Mouse (Mus musculus) G1E (cell line): Measurements from ENCODE around the gene St6galnac3. TPM values are rescaled to one million over a fixed set of nuclear protein-coding genes. Genes with fewer than 3 reads are reported as not detected.

ENCODE experiments used
- ATAC-seq: 2 replicates; pipeline ENCODE4 v1.8.0; 2016; ENCODE audit warnings: mild to moderate bottlenecking; ENCODE audit not compliant: insufficient number of reproducible peaks, poor library complexity, low FRiP score, severe bottlenecking; ENCODE audit errors: extremely low read depth
- DNase-seq: peaks from one replicate; pipeline ENCODE4 v3.0.0; 2012; ENCODE audit warnings: low spot score
- H3K27me3 ChIP-seq: 2 replicates; pipeline ENCODE4 v1.6.1; 2012; ENCODE audit warnings: mild to moderate bottlenecking, low read length, inconsistent platforms; ENCODE audit not compliant: insufficient read depth
- H3K36me3 ChIP-seq: replicated peaks from 2 replicates; pipeline ENCODE3; 2012; ENCODE audit warnings: mild to moderate bottlenecking, inconsistent platforms
- H3K4me1 ChIP-seq: 2 replicates; pipeline ENCODE4 v1.6.1; 2012; ENCODE audit warnings: low read depth, low read length, inconsistent platforms, mixed read lengths; ENCODE audit not compliant: insufficient read depth
- H3K4me3 ChIP-seq: 2 replicates; pipeline ENCODE4 v1.5.1; 2012; ENCODE audit warnings: low read depth, mild to moderate bottlenecking, inconsistent platforms, low read length, moderate library complexity, mixed read lengths
- H3K9me3 ChIP-seq: replicated peaks from 2 replicates; pipeline ENCODE4 v1.6.1; 2012; ENCODE audit warnings: inconsistent platforms
- CTCF ChIP-seq: IDR thresholded peaks from 2 replicates; pipeline ENCODE4 v1.5.1; 2012; ENCODE audit warnings: low read depth, low read length, inconsistent platforms, mixed read lengths
- GATA1 ChIP-seq: IDR thresholded peaks from 2 replicates; pipeline ENCODE4 v1.6.1; 2012; ENCODE audit warnings: borderline replicate concordance, low read length, inconsistent platforms, mixed read lengths
- GATA2 ChIP-seq: IDR thresholded peaks from 2 replicates; pipeline ENCODE4 v1.6.1; 2012; ENCODE audit warnings: low read depth, low read length, inconsistent platforms, borderline replicate concordance
- POLR2AphosphoS5 ChIP-seq: IDR thresholded peaks from 2 replicates; pipeline ENCODE4 v1.6.1; 2012; ENCODE audit warnings: low read depth, low read length, inconsistent platforms; ENCODE audit not compliant: insufficient replicate concordance
- TAL1 ChIP-seq: conservative IDR thresholded peaks from 2 replicates; pipeline ENCODE4 v1.6.1; 2012; ENCODE audit warnings: low read depth, low read length, inconsistent platforms, mixed read lengths
- polyA plus RNA-seq: library from polyadenylated mRNA; stranded (reverse); fragments of >175 nt; gene quantifications from 2 replicates; pipeline ENCODE4 v1.2.3, GENCODE M21; 2012
- total RNA-seq, 2 experiments: library from RNA; stranded (forward) in 1 of 2; stranded (reverse) in 1 of 2; fragments of 200-1000 nt in 1 of 2; fragments of >200 nt in 1 of 2; fragmentation: Nextera tagmentation in 1 of 2; gene quantifications; 2 replicates each; pipeline ENCODE4 v1.2.3; 2014 to 2017

Gene St6galnac3
- total and polyA plus RNA-seq, 3 experiments, result 1.3 to 62.8 (median 45.7) TPM

- no peak overlapping the region for H3K4me3 ChIP-seq
- DNase-seq (no peak), ATAC-seq (no peak)
- H3K36me3 ChIP-seq, result peaks cover 59% of the 10 kb centered on the region
- no peaks in the 10 kb centered on the region for H3K4me1 ChIP-seq
- H3K27me3 ChIP-seq, result no peaks in the 10 kb centered on the region
- no peaks in the 10 kb centered on the region for H3K9me3 ChIP-seq
- TF ChIP-seq CTCF, result no peak
- no peak for TF ChIP-seq TAL1
- TF ChIP-seq GATA1, result no peak
- no peak for TF ChIP-seq GATA2
- no peak for TF ChIP-seq POLR2AphosphoS5
Measured at GRCm38 (mm10) chr3:153642826-153643225, 82.1 kb downstream of the St6galnac3 start.

GRCm38 (mm10) chr3:153641805-153642204 lies 83.2 kb downstream of the St6galnac3 start:
- ATAC-seq (no peak), DNase-seq (no peak)
- TF ChIP-seq CTCF (no peak), GATA1 (no peak), GATA2 (no peak), TAL1 (no peak), POLR2AphosphoS5 (no peak)
- peaks cover 4% of the 10 kb centered on the region; the same call in 1 of the 2 replicates for H3K4me1 ChIP-seq
- H3K9me3 ChIP-seq, result no peaks in the 10 kb centered on the region
- no peaks in the 10 kb centered on the region for H3K27me3 ChIP-seq
- no peak overlapping the region for H3K4me3 ChIP-seq
- peaks cover 59% of the 10 kb centered on the region for H3K36me3 ChIP-seq

DNA sequence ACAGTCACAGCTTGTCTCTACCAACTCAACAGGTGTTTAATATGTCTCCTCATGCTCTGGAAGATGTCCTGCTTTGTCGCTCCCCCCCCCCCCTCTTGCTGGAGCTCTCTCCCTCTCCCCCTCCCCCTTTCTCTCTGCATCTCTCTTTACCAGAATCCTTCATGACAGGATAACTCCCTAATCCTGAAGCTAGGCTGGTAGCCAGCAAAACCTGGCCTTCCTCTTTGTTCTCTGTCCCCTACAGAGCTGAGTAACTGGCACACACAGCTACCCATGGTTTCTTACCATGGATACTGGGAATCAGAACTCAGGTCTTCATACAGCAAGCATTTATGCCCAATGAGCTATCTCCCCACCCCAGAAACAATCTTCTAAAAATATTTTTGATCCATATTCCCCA lies 87.6 kb downstream of the St6galnac3 start:
- no peak for TF ChIP-seq GATA1
- no peak for TF ChIP-seq TAL1
- TF ChIP-seq GATA2, result no peak
- no peak for TF ChIP-seq CTCF
- TF ChIP-seq POLR2AphosphoS5, result no peak
- Histone ChIP-seq H3K36me3 (peaks cover 56% of the 10 kb centered on the region), H3K4me3 (no peak overlapping the region), H3K27me3 (no peaks in the 10 kb centered on the region), H3K4me1 (peaks cover 6% of the 10 kb centered on the region; the same call in 1 of the 2 replicates), H3K9me3 (no peaks in the 10 kb centered on the region)
- ATAC-seq, result no peak
- no peak for DNase-seq

DNA sequence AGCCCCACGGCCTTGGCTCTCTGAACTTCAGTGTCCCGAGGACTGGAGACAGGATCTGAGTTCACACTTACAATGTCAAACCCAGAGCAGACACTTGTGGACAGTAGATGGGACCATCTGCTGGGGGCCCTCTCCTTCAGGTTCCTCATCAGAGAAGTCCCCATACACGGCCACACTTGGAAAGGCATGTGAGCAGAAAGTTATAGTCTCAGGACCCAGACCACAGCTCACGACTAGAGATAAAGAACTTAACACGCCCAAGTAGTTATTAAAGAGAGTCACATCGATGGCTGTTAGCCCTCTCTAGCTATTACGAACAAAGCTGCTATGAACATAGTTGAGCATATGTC lies 88.2 kb downstream of the St6galnac3 start:
- no peak overlapping the region for H3K4me3 ChIP-seq
- H3K4me1 ChIP-seq, result peaks cover 6% of the 10 kb centered on the region; the same call in 1 of the 2 replicates
- H3K9me3 ChIP-seq, result no peaks in the 10 kb centered on the region
- no peak for ATAC-seq
- peaks cover 59% of the 10 kb centered on the region for H3K36me3 ChIP-seq
- DNase-seq, result no peak
- no peak for TF ChIP-seq GATA1
- TF ChIP-seq POLR2AphosphoS5, result no peak
- no peak for TF ChIP-seq CTCF
- no peak for TF ChIP-seq TAL1
- TF ChIP-seq GATA2, result no peak
- no peaks in the 10 kb centered on the region for H3K27me3 ChIP-seq

DNA sequence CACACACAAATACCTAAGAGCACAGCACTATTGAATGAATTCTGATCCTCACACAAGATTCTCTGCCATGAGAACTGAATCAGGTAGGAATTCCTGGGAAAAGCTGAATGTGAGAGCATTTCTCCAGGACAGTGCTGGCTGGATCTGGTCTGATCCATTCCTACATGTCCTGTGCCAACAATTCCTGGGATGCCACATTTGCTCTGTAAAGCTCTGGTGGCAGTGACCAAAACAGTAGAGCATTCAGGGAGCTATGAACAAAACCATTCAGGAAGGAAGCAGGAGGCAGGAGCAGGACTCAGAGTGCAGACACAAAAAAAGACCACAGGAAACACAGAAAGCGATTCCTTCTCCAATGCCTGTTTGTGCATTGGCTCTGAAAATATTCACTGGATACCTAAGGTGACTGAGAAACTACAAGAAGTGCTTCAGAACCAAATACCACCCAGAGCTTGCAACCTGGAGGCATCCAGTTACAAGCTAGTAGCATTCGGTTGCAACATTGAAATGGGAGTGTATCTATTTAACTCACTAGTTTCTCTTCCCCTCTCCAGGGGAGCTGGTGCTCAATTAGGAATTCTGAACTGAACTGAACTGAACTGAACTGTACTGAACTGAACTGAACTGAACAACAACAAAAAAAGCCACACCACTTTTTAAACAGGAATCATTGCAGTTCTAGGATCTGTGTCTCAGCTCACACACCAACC lies 88.7 kb downstream of the St6galnac3 start:
- Histone ChIP-seq H3K36me3 (peaks cover 58% of the 10 kb centered on the region), H3K9me3 (no peaks in the 10 kb centered on the region), H3K4me1 (peaks cover 6% of the 10 kb centered on the region; the same call in 1 of the 2 replicates), H3K27me3 (no peaks in the 10 kb centered on the region), H3K4me3 (no peak overlapping the region)
- DNase-seq, result no peak
- TF ChIP-seq GATA2 (no peak), CTCF (no peak)
- ATAC-seq, result no peak

DNA sequence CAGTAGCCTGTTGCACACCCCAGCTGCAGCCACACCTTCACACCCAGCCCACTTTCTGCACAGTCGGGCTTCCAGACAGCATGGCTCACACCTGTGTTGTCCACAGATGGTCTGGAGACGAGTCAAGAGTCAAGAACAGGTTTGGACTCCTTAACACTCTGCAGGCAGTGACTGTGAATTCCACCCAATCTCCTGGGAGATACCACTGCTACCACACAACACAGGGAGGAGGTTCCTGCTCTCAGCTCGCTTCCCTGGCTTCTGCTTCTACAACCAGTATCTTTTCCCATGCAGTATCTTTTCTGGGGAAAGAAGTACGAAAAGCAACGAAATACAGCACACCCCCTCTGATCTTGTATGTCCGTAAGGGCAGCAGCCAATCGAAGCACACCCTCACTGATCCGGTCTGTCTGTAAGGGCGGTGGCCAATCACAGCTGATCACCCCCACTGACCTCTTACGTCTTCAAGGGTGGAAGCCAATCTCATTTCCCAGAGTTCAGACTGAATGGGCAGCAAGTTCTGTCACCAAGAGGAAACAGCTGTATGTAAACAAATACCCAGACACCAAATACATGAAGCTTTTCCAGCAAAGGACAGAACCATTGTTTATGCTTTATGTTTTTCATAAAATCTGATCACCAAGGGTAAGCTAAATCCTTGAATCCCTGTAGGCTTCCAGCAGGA lies 92.8 kb downstream of the St6galnac3 start:
- no peaks in the 10 kb centered on the region for H3K27me3 ChIP-seq
- H3K9me3 ChIP-seq, result no peaks in the 10 kb centered on the region
- peaks cover 5% of the 10 kb centered on the region; the same call in 1 of the 2 replicates for H3K4me1 ChIP-seq
- TF ChIP-seq GATA1 (no peak), CTCF (no peak), POLR2AphosphoS5 (no peak), GATA2 (no peak), TAL1 (no peak)
- DNase-seq (no peak), ATAC-seq (no peak)
- H3K4me3 ChIP-seq, result no peak overlapping the region
- H3K36me3 ChIP-seq, result peaks cover 57% of the 10 kb centered on the region
